Mouse (Mus musculus) liver, adult 2 months (tissue): ENCODE results near the gene Meis1.

Experiments
- CTCF ChIP-seq: fragments of 200-500 bp; IDR thresholded peaks from 2 replicates; pipeline ENCODE4 v1.5.1; 2011; ENCODE audit warnings: low read depth, low read length, control low read depth
- POLR2A ChIP-seq: fragments of 200-500 bp; IDR thresholded peaks from 2 replicates; pipeline ENCODE4 v1.6.1; 2011; ENCODE audit warnings: low read length, control low read depth; ENCODE audit not compliant: insufficient read depth; ENCODE audit errors: extremely low read depth

GRCm38 (mm10) chr11:19036595-19037166 is 17.9 kb upstream of the Meis1 start:
- TF ChIP-seq CTCF (no peak), POLR2A (no peak)
